Mouse (Mus musculus) ES-Bruce4 (cell line): ENCODE measurements at regions not wholly inside any gene's neighbourhood (a gene's known extent, or its start where the extent isn't known, plus 50 kb on each side); places are given as distances from the start of the nearest gene placed in this dataset.

ENCODE experiments used
- H3K27ac ChIP-seq: 2 replicates; pipeline ENCODE4 v1.5.1; 2012; ENCODE audit warnings: low read length, inconsistent platforms; ENCODE audit not compliant: insufficient read depth
- H3K27me3 ChIP-seq: 2 replicates; pipeline ENCODE4 v1.6.1; 2012; ENCODE audit warnings: mild to moderate bottlenecking, low read length, inconsistent platforms; ENCODE audit not compliant: control insufficient read depth, poor library complexity, insufficient read depth, severe bottlenecking
- H3K36me3 ChIP-seq: 2 replicates; pipeline ENCODE4 v1.6.1; 2012; ENCODE audit warnings: inconsistent platforms, mild to moderate bottlenecking, low read length, moderate library complexity; ENCODE audit not compliant: control insufficient read depth, poor library complexity, insufficient read depth, severe bottlenecking
- H3K4me1 ChIP-seq: one replicate; pipeline ENCODE4 v1.8.1; 2011; ENCODE audit warnings: low read length; ENCODE audit not compliant: control insufficient read depth, insufficient read depth
- H3K4me3 ChIP-seq: 2 replicates; pipeline ENCODE4 v1.5.1; 2011; ENCODE audit warnings: low read depth, mild to moderate bottlenecking, low read length
- H3K9ac ChIP-seq: 2 replicates; pipeline ENCODE4 v1.6.1; 2012; ENCODE audit warnings: low read depth, mild to moderate bottlenecking, inconsistent platforms; ENCODE audit not compliant: poor library complexity, severe bottlenecking
- H3K9me3 ChIP-seq: replicated peaks from 2 replicates; pipeline ENCODE4 v1.6.1; 2012; ENCODE audit warnings: mild to moderate bottlenecking, low read length, inconsistent platforms; ENCODE audit not compliant: control insufficient read depth, poor library complexity, insufficient read depth, severe bottlenecking
- CTCF ChIP-seq: IDR thresholded peaks from one replicate; pipeline ENCODE4 v1.8.1; 2011; ENCODE audit warnings: low read depth, low read length
- EP300 ChIP-seq: IDR thresholded peaks from 2 replicates; pipeline ENCODE4 v1.6.1; 2011; ENCODE audit warnings: low read depth, low read length; ENCODE audit not compliant: insufficient read depth
- POLR2A ChIP-seq: IDR thresholded peaks from one replicate; pipeline ENCODE4 v1.8.1; 2011; ENCODE audit warnings: low read length; ENCODE audit not compliant: insufficient read depth

DNA sequence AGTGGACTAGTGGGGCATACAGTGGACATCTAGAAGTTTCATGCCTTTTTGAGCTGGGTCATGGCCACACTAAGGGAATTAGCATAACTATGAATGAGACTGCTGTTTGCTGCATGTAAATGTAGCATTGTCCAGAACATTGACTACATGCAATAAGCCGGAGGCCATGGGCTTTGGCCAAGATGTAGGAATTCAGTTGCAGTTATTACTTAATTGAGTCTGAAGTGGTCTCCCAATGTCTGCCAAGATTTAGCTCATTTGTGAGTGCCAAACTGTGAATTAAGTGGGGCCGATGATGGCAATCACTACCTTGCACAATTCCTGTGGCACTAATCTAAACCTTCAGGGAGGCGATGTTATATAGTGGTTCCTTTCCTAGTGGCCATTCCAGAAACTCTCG lies 196.6 kb upstream of the Foxq1 start:
- Histone ChIP-seq H3K27me3 (no peaks in the 10 kb centered on the region), H3K9ac (no peak overlapping the region), H3K36me3 (no peaks in the 10 kb centered on the region), H3K27ac (no peak overlapping the region), H3K4me1 (no peaks in the 10 kb centered on the region), H3K4me3 (no peak overlapping the region), H3K9me3 (no peaks in the 10 kb centered on the region)
- TF ChIP-seq CTCF (no peak), POLR2A (no peak), EP300 (no peak)

DNA sequence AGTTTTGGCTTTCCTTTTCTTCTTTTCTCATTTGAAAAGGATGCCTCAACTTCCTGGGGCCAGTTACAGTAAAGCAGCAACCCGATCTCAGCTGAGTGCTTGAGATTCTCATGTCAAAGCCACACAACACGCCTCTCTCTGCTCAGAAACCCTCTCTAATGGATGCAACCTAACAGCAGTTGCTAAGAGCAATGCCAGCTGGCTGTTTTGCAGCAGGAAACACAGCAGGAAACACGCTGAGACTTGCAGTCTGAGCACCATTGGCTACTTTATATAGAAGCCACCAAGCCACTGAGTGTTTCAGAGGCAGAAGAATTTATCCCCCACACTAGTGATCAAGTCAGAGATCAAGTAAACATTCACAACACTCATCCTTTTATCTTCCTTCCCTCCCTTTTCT lies 193.5 kb upstream of the Foxq1 start:
- Histone ChIP-seq H3K9ac (no peak overlapping the region), H3K27ac (no peak overlapping the region), H3K36me3 (no peaks in the 10 kb centered on the region), H3K4me3 (no peak overlapping the region), H3K27me3 (no peaks in the 10 kb centered on the region), H3K4me1 (no peaks in the 10 kb centered on the region), H3K9me3 (no peaks in the 10 kb centered on the region)
- TF ChIP-seq CTCF (no peak), POLR2A (no peak), EP300 (no peak)

DNA sequence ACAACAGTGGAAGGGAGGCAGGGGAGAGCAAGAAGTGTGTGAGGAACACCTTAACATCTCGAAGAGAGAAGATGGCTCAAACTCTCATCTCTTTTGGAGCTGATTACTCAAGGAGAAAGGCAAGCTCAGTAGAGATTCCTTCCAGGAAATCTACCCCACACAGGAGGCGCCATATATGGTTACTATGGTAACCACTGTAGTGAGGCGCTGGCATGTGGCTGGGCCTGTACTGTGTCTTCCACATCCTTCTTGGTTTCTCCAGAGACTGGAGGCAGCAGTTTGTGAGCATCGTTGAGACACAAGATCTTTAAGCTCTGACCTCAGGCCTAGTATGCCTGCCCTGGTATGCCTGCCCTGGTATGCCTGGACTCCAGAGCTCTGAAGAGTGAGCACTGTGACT lies 191.6 kb upstream of the Foxq1 start:
- Histone ChIP-seq H3K4me3 (no peak overlapping the region), H3K9me3 (no peaks in the 10 kb centered on the region), H3K9ac (no peak overlapping the region), H3K4me1 (no peaks in the 10 kb centered on the region), H3K27ac (no peak overlapping the region), H3K27me3 (no peaks in the 10 kb centered on the region), H3K36me3 (no peaks in the 10 kb centered on the region)
- TF ChIP-seq CTCF = no peak
- no peak for TF ChIP-seq EP300
- no peak for TF ChIP-seq POLR2A

DNA sequence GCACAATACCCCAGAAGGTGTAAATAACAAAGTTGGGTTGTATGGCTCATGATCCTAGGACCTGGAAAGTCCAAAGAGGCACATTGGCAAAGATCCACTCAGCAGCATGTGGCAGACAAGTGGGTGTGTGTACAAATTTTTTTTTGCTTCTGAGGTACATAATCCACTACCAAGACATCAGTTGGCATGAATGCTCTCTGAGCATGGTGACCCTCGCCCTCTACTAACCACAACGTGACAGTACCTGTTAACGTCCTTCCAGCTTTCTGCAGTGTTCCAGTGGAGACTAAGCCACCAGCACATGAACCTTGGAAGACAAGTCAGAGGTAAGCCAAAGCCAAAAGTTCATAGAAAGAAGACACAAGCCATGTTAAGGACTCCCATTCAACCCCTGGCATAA lies 188.7 kb upstream of the Foxq1 start:
- Histone ChIP-seq H3K4me1 (no peaks in the 10 kb centered on the region), H3K9me3 (no peaks in the 10 kb centered on the region), H3K27ac (no peak overlapping the region), H3K9ac (no peak overlapping the region), H3K27me3 (no peaks in the 10 kb centered on the region), H3K4me3 (no peak overlapping the region), H3K36me3 (no peaks in the 10 kb centered on the region)
- TF ChIP-seq EP300 = no peak
- TF ChIP-seq POLR2A = no peak
- no peak for TF ChIP-seq CTCF

DNA sequence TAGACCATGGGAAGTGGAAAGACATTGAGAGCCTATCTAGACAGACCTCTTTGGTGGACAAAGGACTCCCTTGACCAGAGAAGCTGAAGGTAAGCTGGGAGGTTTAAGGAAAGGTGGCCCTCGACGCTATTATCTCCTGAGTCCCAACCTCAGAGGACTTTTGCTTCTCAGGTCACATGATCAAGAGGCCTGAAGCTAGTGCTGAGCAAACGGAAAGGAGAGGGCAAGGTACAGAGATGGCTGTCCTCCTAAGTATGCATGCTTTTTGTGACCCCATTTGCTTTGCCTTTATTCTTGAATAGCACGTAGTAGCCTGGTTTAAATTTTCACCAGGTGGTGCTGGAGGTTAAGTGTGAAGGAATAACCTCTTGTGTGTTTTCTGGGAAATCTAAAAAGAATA lies 186.8 kb upstream of the Foxq1 start:
- Histone ChIP-seq H3K9me3 (no peaks in the 10 kb centered on the region), H3K27me3 (no peaks in the 10 kb centered on the region), H3K4me1 (no peaks in the 10 kb centered on the region), H3K36me3 (no peaks in the 10 kb centered on the region), H3K27ac (no peak overlapping the region), H3K9ac (no peak overlapping the region), H3K4me3 (no peak overlapping the region)
- TF ChIP-seq CTCF = no peak

DNA sequence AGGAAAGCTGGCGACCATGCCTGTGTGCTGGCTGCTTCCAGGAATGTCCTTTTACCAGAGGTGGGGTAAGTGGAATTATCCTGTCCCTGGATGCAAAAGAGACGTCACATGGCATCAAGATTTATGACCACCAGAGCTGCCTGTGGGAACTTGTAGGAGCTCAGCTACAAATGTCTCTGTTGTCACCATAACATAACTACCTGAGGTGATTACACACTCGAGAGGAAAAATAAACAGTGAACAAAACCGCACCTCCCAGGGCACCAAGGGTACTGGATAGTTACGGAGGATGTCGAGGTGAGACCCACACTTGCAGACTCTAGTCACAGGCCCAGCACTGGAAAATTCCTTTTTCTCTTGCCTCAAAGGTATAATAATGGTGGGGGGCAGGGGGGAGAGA lies 185.1 kb upstream of the Foxq1 start:
- Histone ChIP-seq H3K27me3 (no peaks in the 10 kb centered on the region), H3K36me3 (no peaks in the 10 kb centered on the region), H3K9me3 (no peaks in the 10 kb centered on the region), H3K9ac (no peak overlapping the region), H3K27ac (no peak overlapping the region), H3K4me1 (no peaks in the 10 kb centered on the region), H3K4me3 (no peak overlapping the region)
- no peak for TF ChIP-seq CTCF
- TF ChIP-seq POLR2A = no peak
- TF ChIP-seq EP300 = no peak

DNA sequence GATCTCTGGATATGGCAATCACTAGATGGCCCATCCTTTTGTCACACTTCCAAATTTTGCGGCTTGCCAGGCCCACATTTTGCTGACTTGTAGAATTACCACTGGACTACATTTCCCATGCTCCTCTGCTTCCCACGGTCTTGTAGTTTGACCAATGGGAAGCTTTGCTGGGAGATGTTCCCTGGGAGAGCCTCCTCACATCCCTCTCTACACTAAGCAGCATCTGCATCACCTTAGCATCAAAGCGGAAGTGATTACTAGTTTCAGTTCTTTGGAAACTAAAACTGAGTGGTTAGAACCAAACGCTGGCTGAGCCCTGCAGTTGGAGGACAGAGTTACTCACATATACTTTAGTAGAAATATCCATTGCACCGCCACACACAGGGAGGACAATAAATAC lies 181.9 kb upstream of the Foxq1 start:
- Histone ChIP-seq H3K9ac (no peak overlapping the region), H3K4me3 (no peak overlapping the region), H3K4me1 (no peaks in the 10 kb centered on the region), H3K36me3 (no peaks in the 10 kb centered on the region), H3K27me3 (0 out of 2 replicates have a peak, but pooled peaks cover 2% of the 10 kb centered on the region), H3K9me3 (no peaks in the 10 kb centered on the region), H3K27ac (no peak overlapping the region)
- TF ChIP-seq CTCF = no peak
- TF ChIP-seq EP300 = no peak
- no peak for TF ChIP-seq POLR2A
